Mouse (Mus musculus) kidney, adult 8-10 months (tissue): ENCODE measurements around the gene Spata6.

Source experiments
- DNase-seq, 2 experiments: peaks; one replicate each; pipeline ENCODE4 v3.0.0; 2022

The Spata6 gene

GRCm38 (mm10) chr4:111852626-111853025 is 132.8 kb downstream of the Spata6 start:
- no peak for DNase-seq

GRCm38 (mm10) chr4:111866701-111867100 is 146.9 kb downstream of the Spata6 start:
- DNase-seq = no peak

GRCm38 (mm10) chr4:111867743-111868401 is 148.1 kb downstream of the Spata6 start:
- DNase-seq = no peak
